Mouse (Mus musculus) kidney, postnatal 36 days (tissue): ENCODE measurements around the gene Cntnap2.
"Not testable (repeated sequence)": the region's sequence is repeated elsewhere in the genome, so short reads cannot be mapped to it uniquely, and the experiment has no call there.

Experiments used
- DNase-seq, 2 experiments: peaks; one replicate each; pipeline ENCODE4 v3.0.0; 2021 to 2022; ENCODE audit warnings: mixed read lengths in 2 of 2

The Cntnap2 gene

GRCm38 (mm10) chr6:47183850-47184249, 2124.7 kb downstream of the Cntnap2 start:
- not testable (repeated sequence) for DNase-seq

GRCm38 (mm10) chr6:47188193-47188592, 2129.0 kb downstream of the Cntnap2 start:
- peak; percentile 7 to 57 for DNase-seq

- DNase-seq, result not testable (repeated sequence)
These were observed 2129.4 kb downstream of the Cntnap2 start for GRCm38 (mm10) chr6:47188596-47188995.

- no peak for DNase-seq
These were observed 2131.1 kb downstream of the Cntnap2 start for GRCm38 (mm10) chr6:47190282-47190681.

- DNase-seq, result peak; percentile 43 to 66
These were observed 2132.2 kb downstream of the Cntnap2 start for GRCm38 (mm10) chr6:47191277-47191800.

GRCm38 (mm10) chr6:47191940-47192339, 2132.8 kb downstream of the Cntnap2 start:
- DNase-seq, result no peak

GRCm38 (mm10) chr6:47192478-47192877, 2133.3 kb downstream of the Cntnap2 start:
- no peak for DNase-seq

GRCm38 (mm10) chr6:47197570-47197969, 2138.4 kb downstream of the Cntnap2 start:
- no peak for DNase-seq

GRCm38 (mm10) chr6:47200671-47201070, 2141.5 kb downstream of the Cntnap2 start:
- DNase-seq, result no peak

- no peak for DNase-seq
These were observed 2148.9 kb downstream of the Cntnap2 start for GRCm38 (mm10) chr6:47208031-47208430.

- no peak for DNase-seq
These were observed 2155.6 kb downstream of the Cntnap2 start for GRCm38 (mm10) chr6:47214731-47215130.

- DNase-seq, result not testable (repeated sequence)
These were observed 2164.4 kb downstream of the Cntnap2 start for GRCm38 (mm10) chr6:47223578-47223977.

- not testable (repeated sequence) for DNase-seq
These were observed 2166.2 kb downstream of the Cntnap2 start for GRCm38 (mm10) chr6:47225391-47225790.

- no peak for DNase-seq
These were observed 2168.4 kb downstream of the Cntnap2 start for GRCm38 (mm10) chr6:47227601-47228000.

GRCm38 (mm10) chr6:47228676-47229317, 2169.6 kb downstream of the Cntnap2 start:
- DNase-seq, result no peak

GRCm38 (mm10) chr6:47231513-47231912, 2172.4 kb downstream of the Cntnap2 start:
- DNase-seq, result no peak

GRCm38 (mm10) chr6:47239376-47239921, 2180.3 kb downstream of the Cntnap2 start:
- DNase-seq, result no peak

GRCm38 (mm10) chr6:47241379-47241778, 2182.2 kb downstream of the Cntnap2 start:
- no peak for DNase-seq

- peak; percentile 35 to 65 for DNase-seq
These were observed 2184.9 kb downstream of the Cntnap2 start for GRCm38 (mm10) chr6:47243863-47244606.

- DNase-seq, result no peak
These were observed 2185.5 kb downstream of the Cntnap2 start for GRCm38 (mm10) chr6:47244642-47245041.

GRCm38 (mm10) chr6:47255270-47255669, 2196.1 kb downstream of the Cntnap2 start:
- DNase-seq, result no peak

GRCm38 (mm10) chr6:47256227-47256887, 2197.2 kb downstream of the Cntnap2 start:
- DNase-seq, result no peak

GRCm38 (mm10) chr6:47256918-47257506, 2197.9 kb downstream of the Cntnap2 start:
- no peak for DNase-seq
